Mouse (Mus musculus) liver, postnatal 0 days (tissue): Measurements from ENCODE around the gene Ccdc180. TPM values are rescaled to one million over a fixed set of nuclear protein-coding genes. Genes with fewer than 3 reads are reported as not detected.

ENCODE experiments used
- ATAC-seq: fragments of 200-750 bp; cut with Nextera tagmentation; 2 replicates; pipeline ENCODE4 v1.8.0; 2017; ENCODE audit warnings: mild to moderate bottlenecking, moderate library complexity
- DNase-seq: peaks from one replicate; pipeline ENCODE4 v3.0.0-alpha.2; 2016
- H3K27ac ChIP-seq: fragments of 300-500 bp; sonication (generic); 2 replicates; pipeline ENCODE4 v1.5.1; 2014; ENCODE audit warnings: antibody characterized with exemption, moderate library complexity, mild to moderate bottlenecking, low read depth
- H3K27me3 ChIP-seq: fragments of 300-500 bp; sonication (generic); 2 replicates; pipeline ENCODE4 v1.6.1; 2014; ENCODE audit warnings: low read length, control low read depth, mixed read lengths; ENCODE audit not compliant: insufficient read depth
- H3K36me3 ChIP-seq: fragments of 300-500 bp; sonication (generic); replicated peaks from 2 replicates; pipeline ENCODE4 v1.6.1; 2014; ENCODE audit warnings: mild to moderate bottlenecking, control low read depth, low read length, moderate library complexity, mixed read lengths; ENCODE audit not compliant: insufficient read depth
- H3K4me1 ChIP-seq: fragments of 300-500 bp; sonication (generic); 2 replicates; pipeline ENCODE4 v1.6.1; 2014; ENCODE audit warnings: antibody characterized with exemption, mild to moderate bottlenecking, control low read depth; ENCODE audit not compliant: insufficient read depth
- H3K4me2 ChIP-seq: fragments of 300-500 bp; sonication (generic); 2 replicates; pipeline ENCODE4 v1.6.1; 2014; ENCODE audit warnings: low read depth, mild to moderate bottlenecking, low read length, moderate library complexity, mixed read lengths
- H3K4me3 ChIP-seq: fragments of 300-500 bp; sonication (generic); 2 replicates; pipeline ENCODE4 v1.5.1; 2014; ENCODE audit warnings: low read depth, low read length
- H3K9ac ChIP-seq: fragments of 300-500 bp; sonication (generic); replicated peaks from 2 replicates; pipeline ENCODE4 v1.6.1; 2014; ENCODE audit warnings: mild to moderate bottlenecking, moderate library complexity
- H3K9me3 ChIP-seq: fragments of 300-500 bp; sonication (generic); 2 replicates; pipeline ENCODE4 v1.6.1; 2016; ENCODE audit warnings: mild to moderate bottlenecking, control low read depth, low read length, mixed read lengths
- CTCF ChIP-seq: sonication (generic); IDR thresholded peaks from 2 replicates; pipeline ENCODE4 v1.5.1; 2016; ENCODE audit warnings: antibody characterized with exemption, low read depth
- EP300 ChIP-seq: IDR thresholded peaks from 2 replicates; pipeline ENCODE4 v1.6.1; 2016; ENCODE audit warnings: antibody characterized with exemption, low read depth, mild to moderate bottlenecking
- WGBS: fragments of 180-500 bp; shearing (Covaris S2); extraction: QIAGEN DNeasy Blood & Tissue Kit; methylation state at CpG from one replicate; pipeline ENCODE4 v1.1.7; 2014; ENCODE audit not compliant: insufficient replicate concordance; 5-methylcytosine and 5-hydroxymethylcytosine counted together
- polyA plus RNA-seq: library from polyadenylated mRNA; unstranded; fragments of >200 nt; fragmentation: Nextera tagmentation; extraction: Ambion mirVana; gene quantifications from 2 replicates; pipeline ENCODE4 v1.2.1, GENCODE M21; 2015

The Ccdc180 gene
- polyA plus RNA-seq, 1 experiment from 2014 or later, result 0.16 TPM

GRCm38 (mm10) chr4:45966716-45967115, 76.6 kb downstream of the Ccdc180 start:
- no peak overlapping the region for H3K4me3 ChIP-seq
- peak; percentile 79 for ATAC-seq
- H3K4me1 ChIP-seq, result peaks cover 51% of the 10 kb centered on the region
- H3K4me2 ChIP-seq, result peak overlapping the region; percentile 39; the same call in 1 of the 2 replicates
- TF ChIP-seq CTCF (no peak), EP300 (no peak)
- no peaks in the 10 kb centered on the region for H3K36me3 ChIP-seq
- H3K27ac ChIP-seq, result peak overlapping the region; percentile 77
- no peaks in the 10 kb centered on the region for H3K27me3 ChIP-seq
- H3K9ac ChIP-seq, result no peak overlapping the region
- 22% methylated on average over 6 of the region's 6 CpGs for WGBS
- no peaks in the 10 kb centered on the region for H3K9me3 ChIP-seq
- DNase-seq, result peak; percentile 43

- no peak for TF ChIP-seq CTCF
- TF ChIP-seq EP300, result no peak
Measured at GRCm38 (mm10) chr4:45967479-45968341, 77.6 kb downstream of the Ccdc180 start.

GRCm38 (mm10) chr4:45969051-45969450, 78.9 kb downstream of the Ccdc180 start:
- 49% methylated on average over 2 of the region's 2 CpGs for WGBS
- no peaks in the 10 kb centered on the region for H3K9me3 ChIP-seq
- peak overlapping the region; percentile 77 for H3K27ac ChIP-seq
- no peak overlapping the region; the same call in 1 of the 2 replicates for H3K4me2 ChIP-seq
- no peaks in the 10 kb centered on the region for H3K36me3 ChIP-seq
- no peaks in the 10 kb centered on the region for H3K27me3 ChIP-seq
- no peak overlapping the region for H3K9ac ChIP-seq
- H3K4me1 ChIP-seq, result peaks cover 62% of the 10 kb centered on the region
- TF ChIP-seq EP300, result no peak
- no peak for TF ChIP-seq CTCF
- DNase-seq, result no peak
- no peak overlapping the region for H3K4me3 ChIP-seq
- ATAC-seq, result no peak

More at GRCm38 (mm10) chr4:45967479-45968341, 77.6 kb downstream of the Ccdc180 start:
- no peak overlapping the region for H3K4me2 ChIP-seq
- DNase-seq (no peak), ATAC-seq (no peak)
- no peak overlapping the region for H3K4me3 ChIP-seq
- H3K4me1 ChIP-seq, result peaks cover 53% of the 10 kb centered on the region
- 62% methylated on average over 9 of the region's 9 CpGs for WGBS
- H3K27me3 ChIP-seq, result no peaks in the 10 kb centered on the region
- no peak overlapping the region for H3K9ac ChIP-seq
- peak overlapping the region; percentile 77 for H3K27ac ChIP-seq
- no peaks in the 10 kb centered on the region for H3K9me3 ChIP-seq
- H3K36me3 ChIP-seq, result no peaks in the 10 kb centered on the region

- no peak for DNase-seq
- no peaks in the 10 kb centered on the region for H3K9me3 ChIP-seq
- WGBS, result 54% methylated on average over 7 of the region's 7 CpGs
- TF ChIP-seq CTCF, result no peak
- H3K4me1 ChIP-seq, result peaks cover 59% of the 10 kb centered on the region
- no peak overlapping the region for H3K9ac ChIP-seq
- H3K27me3 ChIP-seq, result no peaks in the 10 kb centered on the region
- H3K4me3 ChIP-seq, result no peak overlapping the region
- no peak for ATAC-seq
- H3K27ac ChIP-seq, result 0 out of 2 replicates have a peak overlapping the region, but pooled peaks have one; percentile 5
- H3K4me2 ChIP-seq, result no peak overlapping the region
- H3K36me3 ChIP-seq, result no peaks in the 10 kb centered on the region
Measured at GRCm38 (mm10) chr4:45970048-45970560, 80.0 kb downstream of the Ccdc180 start.

- WGBS, result 2% methylated on average over 49 of the region's 51 CpGs
- ATAC-seq, result peak; percentile 96
Measured at GRCm38 (mm10) chr4:45971806-45972447, 81.8 kb downstream of the Ccdc180 start.

GRCm38 (mm10) chr4:45972448-45972854, 82.3 kb downstream of the Ccdc180 start:
- Histone ChIP-seq H3K4me2 (peak overlapping the region; percentile 94), H3K27me3 (no peaks in the 10 kb centered on the region), H3K9me3 (no peaks in the 10 kb centered on the region), H3K36me3 (no peaks in the 10 kb centered on the region), H3K9ac (peak overlapping the region; percentile 93), H3K4me1 (peaks cover 48% of the 10 kb centered on the region), H3K27ac (peak overlapping the region; percentile 90), H3K4me3 (peak overlapping the region; percentile 92)
- ATAC-seq, result peak; percentile 70
- TF ChIP-seq CTCF (no peak), EP300 (no peak)
- DNase-seq, result no peak
- WGBS, result under 1% methylated on average over 43 of the region's 53 CpGs

More at GRCm38 (mm10) chr4:45971806-45972447, 81.8 kb downstream of the Ccdc180 start:
- Histone ChIP-seq H3K4me1 (peaks cover 53% of the 10 kb centered on the region), H3K9ac (peak overlapping the region; percentile 93), H3K27me3 (no peaks in the 10 kb centered on the region), H3K9me3 (no peaks in the 10 kb centered on the region), H3K4me2 (peak overlapping the region; percentile 94), H3K27ac (peak overlapping the region; percentile 90), H3K4me3 (peak overlapping the region; percentile 92), H3K36me3 (no peaks in the 10 kb centered on the region)
- TF ChIP-seq EP300, result no peak
- TF ChIP-seq CTCF, result peak; percentile 91
- DNase-seq, result peak; percentile 99
